Mouse (Mus musculus) liver (tissue): ENCODE measurements around the gene Tns2.
"Not testable (repeated sequence)": the region's sequence is repeated elsewhere in the genome, so short reads cannot be mapped to it uniquely, and the experiment has no call there.

Experiments
- DNase-seq: peaks from one replicate; pipeline ENCODE4 v3.0.0-alpha.2; 2020; ENCODE audit warnings: mixed read lengths

Gene Tns2

GRCm38 (mm10) chr15:102100161-102100981 is at the start of gene Tns2:
Tns2 (plus strand) TSS chr15:102100413.
- peak; percentile 77 for DNase-seq

GRCm38 (mm10) chr15:102051920-102052683 is 48.1 kb upstream of the Tns2 start:
- peak; percentile 61 for DNase-seq

GRCm38 (mm10) chr15:102056495-102057174 is 43.6 kb upstream of the Tns2 start:
- DNase-seq: no peak

- peak; percentile 91 for DNase-seq
These were observed 34.4 kb upstream of the Tns2 start for GRCm38 (mm10) chr15:102065661-102066325.

GRCm38 (mm10) chr15:102070476-102071467 is 29.4 kb upstream of the Tns2 start:
- DNase-seq: peak; percentile 18

- no peak for DNase-seq
These were observed 27.2 kb upstream of the Tns2 start for GRCm38 (mm10) chr15:102072963-102073558.

- peak; percentile 99 for DNase-seq
These were observed 26.6 kb upstream of the Tns2 start, which contains the start of gene Eif4b for GRCm38 (mm10) chr15:102073559-102074069. Eif4b (plus strand) TSS chr15:102073773.

GRCm38 (mm10) chr15:102074070-102074731 is 26.0 kb upstream of the Tns2 start:
- peak; percentile 75 for DNase-seq

- DNase-seq: no peak
These were observed 25.2 kb upstream of the Tns2 start for GRCm38 (mm10) chr15:102074876-102075585.

- no peak for DNase-seq
These were observed 23.0 kb upstream of the Tns2 start for GRCm38 (mm10) chr15:102077111-102077677.

GRCm38 (mm10) chr15:102079221-102079620 is 21.0 kb upstream of the Tns2 start:
- no peak for DNase-seq

GRCm38 (mm10) chr15:102079924-102080323 is 20.3 kb upstream of the Tns2 start:
- not testable (repeated sequence) for DNase-seq

- no peak for DNase-seq
These were observed 19.8 kb upstream of the Tns2 start for GRCm38 (mm10) chr15:102080429-102080828.

GRCm38 (mm10) chr15:102082148-102082547 is 18.1 kb upstream of the Tns2 start:
- no peak for DNase-seq

GRCm38 (mm10) chr15:102083028-102083427 is 17.2 kb upstream of the Tns2 start:
- DNase-seq: no peak

- DNase-seq: no peak
These were observed 10.2 kb upstream of the Tns2 start for GRCm38 (mm10) chr15:102089914-102090585.

GRCm38 (mm10) chr15:102091063-102091679 is 9.0 kb upstream of the Tns2 start:
- DNase-seq: no peak

GRCm38 (mm10) chr15:102091688-102092087 is 8.5 kb upstream of the Tns2 start:
- no peak for DNase-seq
